Mouse (Mus musculus) bone marrow, adult 2 months (tissue): ENCODE measurements around the gene Rela.

Source experiments
- CTCF ChIP-seq: fragments of 200-500 bp; IDR thresholded peaks from 2 replicates; pipeline ENCODE4 v1.5.1; 2011; ENCODE audit warnings: low read length, control low read depth; ENCODE audit not compliant: control insufficient read depth, insufficient read depth
- POLR2A ChIP-seq: fragments of 200-500 bp; IDR thresholded peaks from 2 replicates; pipeline ENCODE4 v1.6.1; 2011; ENCODE audit warnings: low read depth, mild to moderate bottlenecking, control low read depth, low read length, borderline replicate concordance; ENCODE audit not compliant: control insufficient read depth

DNA sequence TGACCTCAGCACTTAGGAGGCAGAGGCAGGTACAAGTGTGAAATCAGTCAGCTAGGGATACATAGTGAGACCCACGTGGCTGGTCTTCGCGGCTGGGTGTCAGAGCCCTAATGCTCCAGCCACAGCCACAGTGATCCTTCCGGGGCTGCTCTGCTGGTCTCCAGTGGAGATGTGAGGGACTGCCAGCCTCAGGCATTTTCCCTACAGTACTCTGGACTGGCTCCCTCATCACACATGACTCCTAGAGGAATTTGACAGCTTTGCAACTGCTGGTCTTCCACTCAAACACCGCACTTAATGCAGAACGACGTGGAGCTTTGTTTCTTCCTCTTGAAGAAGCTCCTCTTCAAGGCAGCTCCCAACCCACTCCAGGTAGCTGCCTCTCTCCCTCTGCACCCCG lies 31.1 kb upstream of the Rela start:
- TF ChIP-seq POLR2A (no peak), CTCF (no peak)
